Mouse (Mus musculus): ENCODE results near the gene Spg20. TPM values are rescaled to one million over a fixed set of nuclear protein-coding genes. Genes with fewer than 3 reads are reported as not detected.

Spg20 gene
- polyA plus RNA-seq, 2 experiments from 2014 or later = 15.8 to 18.6 TPM

DNA sequence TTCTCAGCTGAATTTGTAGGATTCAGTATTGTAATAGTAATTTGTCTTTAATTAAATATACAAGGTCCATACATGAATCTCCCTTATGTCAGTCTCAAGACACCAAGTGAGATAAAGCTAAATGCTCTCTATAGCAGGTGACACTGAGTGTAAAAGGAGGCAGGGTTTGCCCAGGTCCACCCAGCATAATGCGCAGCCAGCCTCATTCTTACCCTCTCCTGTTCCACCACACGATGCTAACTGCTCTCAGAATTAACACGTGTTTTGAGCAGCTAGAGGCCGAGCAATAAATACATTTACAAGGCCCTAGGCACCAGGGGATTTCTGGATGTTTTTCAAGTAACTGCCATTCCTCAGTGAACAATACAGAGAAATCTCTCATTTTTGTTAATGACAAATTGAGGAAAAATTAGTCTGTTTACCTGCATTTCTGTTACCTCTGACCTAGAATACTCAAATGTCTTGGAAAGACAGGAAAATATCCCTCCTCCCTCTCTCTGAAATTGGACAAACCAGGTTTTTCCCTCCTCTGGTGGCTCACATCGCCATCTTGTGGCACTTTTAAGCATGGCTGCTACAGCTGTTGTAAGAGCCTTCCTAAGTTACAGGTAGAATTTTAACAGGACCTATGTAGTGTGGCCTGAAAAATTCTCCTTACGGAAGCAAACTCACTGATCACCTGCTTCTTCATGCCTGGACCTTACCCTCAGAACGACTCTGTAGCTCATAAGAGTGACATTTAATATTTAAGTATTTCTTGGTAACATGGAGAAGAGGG is 39.9 kb downstream of the Spg20 start:
- no peak for ATAC-seq

DNA sequence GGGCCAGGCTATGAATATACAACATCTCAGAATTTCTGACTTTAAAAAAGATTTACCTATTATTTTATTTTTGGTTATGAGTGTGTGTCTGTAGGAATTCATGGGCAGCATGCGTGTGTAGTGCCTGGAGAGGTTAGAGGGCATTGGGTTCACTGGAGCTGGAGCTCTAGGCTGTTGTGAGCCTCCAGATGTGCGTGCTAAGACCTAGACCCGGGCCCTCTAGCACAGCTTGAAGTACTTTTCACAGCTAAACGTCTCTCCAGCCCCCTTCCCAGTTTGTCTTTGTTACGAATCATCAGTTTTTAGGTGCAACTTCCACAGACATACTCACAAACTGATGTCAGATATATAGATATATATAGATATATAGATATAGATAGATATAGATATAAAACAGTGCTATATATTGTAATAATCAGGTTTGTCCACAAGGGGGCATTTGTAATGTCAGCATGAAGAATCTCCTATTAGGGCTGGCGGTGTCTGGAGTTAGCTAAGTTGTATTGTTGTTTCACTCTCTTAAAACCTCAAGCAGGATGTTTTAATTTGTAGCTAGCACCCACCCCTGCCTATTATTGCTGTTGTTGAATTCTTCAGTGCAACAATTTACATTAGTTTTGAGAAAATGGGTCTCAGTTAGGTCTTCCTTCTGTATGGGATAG is 40.9 kb downstream of the Spg20 start:
- ATAC-seq = peak; percentile 60

DNA sequence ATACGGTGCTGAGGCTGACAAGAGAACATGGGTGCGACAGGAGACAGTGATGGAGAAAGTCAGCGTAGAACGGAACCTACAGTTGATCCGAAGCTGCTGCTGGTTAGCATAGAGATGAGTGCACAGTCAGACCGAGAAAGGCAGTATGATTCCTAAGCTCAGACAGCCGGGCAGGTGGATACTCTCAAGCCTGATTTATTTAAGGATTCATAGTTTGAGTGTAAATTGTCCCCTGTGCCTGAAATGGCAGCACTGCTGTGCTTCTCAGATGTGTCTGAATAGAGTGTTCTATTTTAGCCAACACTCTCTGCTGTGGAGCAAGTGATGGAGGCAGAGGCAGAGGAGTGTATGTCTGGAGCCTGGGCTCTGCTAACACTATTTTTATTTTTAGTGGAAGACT is 42.3 kb downstream of the Spg20 start:
- ATAC-seq = no peak

DNA sequence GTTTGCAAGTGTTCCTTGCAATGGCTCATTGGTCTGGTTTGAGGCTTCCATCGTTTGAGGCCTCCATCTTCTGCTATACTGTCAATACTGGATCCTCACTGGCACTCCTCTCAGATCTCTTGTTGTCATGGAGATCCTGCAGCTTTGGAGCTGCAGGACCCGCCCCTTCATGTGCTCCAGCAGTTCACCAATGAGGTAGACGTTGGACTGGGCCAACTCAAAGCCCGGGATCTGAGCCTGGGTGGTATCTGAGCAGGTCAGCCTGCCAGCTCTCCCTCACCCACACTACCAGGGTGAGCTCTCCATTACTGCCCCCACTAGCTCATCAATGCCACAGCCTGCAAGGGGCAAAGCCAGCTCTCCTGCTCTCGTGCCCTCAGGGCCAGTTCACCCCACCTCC is 45.5 kb downstream of the Spg20 start:
- no peak for ATAC-seq

DNA sequence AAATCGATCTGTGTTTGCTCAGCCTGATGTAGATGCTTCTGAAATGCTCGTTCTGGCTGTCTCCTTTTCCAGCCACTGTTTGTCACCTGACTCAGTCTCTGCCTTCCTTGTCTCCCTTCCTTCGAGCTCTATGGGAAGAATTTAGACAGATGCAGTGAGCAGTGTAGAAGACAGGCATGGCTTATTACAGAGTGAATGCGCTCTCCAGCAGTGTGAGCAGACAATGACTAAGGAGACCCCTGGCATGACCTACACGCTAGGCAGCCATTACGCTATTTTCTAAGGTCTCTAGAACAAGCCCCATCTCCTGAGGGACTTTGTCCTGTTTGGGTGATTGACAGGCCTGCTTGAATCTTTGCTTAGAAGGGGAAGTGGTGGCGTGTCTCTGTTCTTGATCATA is 49.2 kb downstream of the Spg20 start:
- ATAC-seq = no peak

DNA sequence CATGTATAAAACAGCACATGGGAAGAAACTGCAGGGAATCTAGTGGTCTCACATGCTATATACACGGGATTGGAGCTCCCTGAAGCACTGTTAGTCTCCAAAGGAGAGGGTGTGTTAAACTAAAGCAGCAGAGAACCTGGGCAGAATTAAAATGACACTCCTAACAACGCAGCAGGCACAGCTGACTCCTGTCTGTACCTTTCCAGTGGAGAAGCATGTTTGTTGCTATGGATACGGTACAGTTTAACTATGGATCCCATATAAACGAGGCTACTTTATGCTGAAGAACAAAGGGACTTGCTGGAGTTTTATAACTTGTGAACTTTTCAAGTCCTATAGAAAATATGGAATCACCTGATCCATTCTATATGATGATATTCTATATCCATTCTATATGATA is 51.6 kb downstream of the Spg20 start:
- no peak for ATAC-seq

DNA sequence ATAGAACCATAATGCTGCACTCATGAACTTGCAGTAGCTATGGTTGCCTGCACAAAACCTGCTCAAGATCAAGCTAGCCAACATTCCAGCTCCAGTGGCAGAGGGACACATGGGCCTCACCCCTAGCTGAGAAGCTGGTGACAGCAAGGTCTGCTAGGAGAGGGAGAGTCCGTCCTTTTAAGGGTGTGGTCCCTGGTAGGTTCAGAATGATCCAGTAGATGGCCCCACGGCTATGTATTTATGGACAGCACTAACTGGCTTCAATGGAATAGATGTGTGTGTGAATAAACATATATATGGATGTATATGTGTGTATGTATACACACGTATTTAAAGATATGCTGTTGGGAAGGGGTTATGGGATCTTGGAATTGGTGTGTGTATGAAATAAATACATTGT is 60.6 kb downstream of the Spg20 start:
- ATAC-seq = no peak

DNA sequence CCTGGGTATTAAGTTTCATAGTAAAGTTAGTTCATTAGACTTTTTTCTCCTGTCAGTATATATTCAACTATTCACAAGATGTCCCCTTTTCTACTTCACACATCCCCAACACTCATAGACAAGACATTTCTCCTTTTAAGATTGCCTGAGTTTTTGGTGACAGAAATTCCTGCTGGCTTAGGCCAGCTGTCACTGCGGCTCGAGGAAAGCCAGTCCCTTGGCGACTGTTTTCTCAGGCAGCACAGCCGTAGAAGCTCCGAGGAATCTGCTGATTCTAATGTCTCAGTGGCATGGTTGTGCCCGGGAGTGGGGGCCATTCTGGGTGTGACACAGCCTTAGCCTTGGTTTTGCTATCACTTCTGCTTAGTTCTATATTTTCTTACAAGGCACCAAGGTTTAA is 65.4 kb downstream of the Spg20 start:
- ATAC-seq = no peak

DNA sequence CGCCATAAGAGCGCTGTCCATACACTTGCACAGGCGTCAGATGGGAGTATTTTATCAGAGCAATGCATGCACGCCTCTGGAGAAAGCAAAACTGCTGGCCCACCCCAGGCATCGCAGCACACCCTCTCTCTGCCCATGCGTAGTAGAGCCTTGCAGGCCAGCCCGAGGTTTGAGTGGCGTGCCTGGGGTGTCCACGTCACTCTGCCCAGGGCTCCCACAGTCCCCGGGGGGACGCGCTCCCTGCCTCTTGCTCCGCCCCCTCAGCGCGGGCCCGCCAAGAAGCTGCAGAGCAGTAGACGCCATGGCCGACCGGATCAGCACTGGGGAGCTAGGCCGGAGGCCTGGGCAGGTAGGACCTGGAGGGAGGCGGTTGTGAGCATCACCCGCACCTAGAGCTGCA is 69.9 kb downstream of the Spg20 start, which contains the start of gene Sohlh2:
Gene Sohlh2 (plus strand): TSS at position 263 of the 400 bp plus-strand sequence.
- ATAC-seq = no peak

Other genes with a start within 250 kb of the Spg20 start
- not detected for gene Sertm1, start 196.2 kb upstream of the Spg20 start, polyA plus RNA-seq (2017; shearing (Covaris generic))
- not detected for gene Ccna1, start 56.6 kb upstream of the Spg20 start, polyA plus RNA-seq (2017; shearing (Covaris generic))
- gene Ccdc169, start 25.2 kb downstream of the Spg20 start, polyA plus RNA-seq (2017; shearing (Covaris generic)) = not detected
- not detected for gene Sohlh2, start 69.9 kb downstream of the Spg20 start, polyA plus RNA-seq (2017; shearing (Covaris generic))
- under 1 TPM; 0.12 to 0.87 TPM for gene Dclk1, start 130.3 kb downstream of the Spg20 start, polyA plus RNA-seq (2017; shearing (Covaris generic))